Mouse (Mus musculus): ENCODE results near the gene Zic4.

- TF ChIP-seq CTCF (IDR thresholded peaks at IDR 0.05; ENCODE audit: borderline replicate concordance, insufficient read depth, low read depth, low read length) (no peak), POLR2A (IDR thresholded peaks at IDR 0.05; ENCODE audit: borderline replicate concordance, insufficient read depth, low read length) (no peak)
Measured at GRCm38 (mm10) chr9:91361033-91361855, 969 bp upstream of the Zic4 start.
